Mouse (Mus musculus): ENCODE data around the gene Prickle2. TPM values are rescaled to one million over a fixed set of nuclear protein-coding genes. Genes with fewer than 3 reads are reported as not detected.

The Prickle2 gene
- polyA plus RNA-seq, 1 experiment from 2014 or later, result 8.4 TPM

DNA sequence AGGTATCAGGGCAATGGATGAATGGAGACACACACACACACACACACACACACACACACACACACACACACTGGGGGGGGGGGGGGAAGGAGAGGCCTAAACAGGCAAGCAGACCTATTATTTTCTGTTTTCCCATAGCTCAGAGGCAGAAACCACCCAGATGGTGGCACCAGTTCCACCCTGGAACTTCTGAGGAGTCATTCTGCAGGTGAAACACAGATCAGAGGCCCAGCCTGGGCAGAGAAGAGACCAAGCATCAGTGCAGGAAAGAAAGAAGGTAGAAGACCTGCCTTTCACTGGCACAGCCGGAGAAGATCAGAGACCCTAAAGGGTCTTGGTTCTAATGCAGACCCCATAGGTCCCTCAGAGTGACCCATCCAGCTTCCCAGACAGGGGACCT, 227.3 kb downstream of the Prickle2 start:
- peak overlapping the region; percentile 63; the same call in 1 of the 2 replicates for H3K4me3 ChIP-seq
- H3K27me3 ChIP-seq (ENCODE audit: insufficient read depth, poor library complexity, severe bottlenecking), result no peaks in the 10 kb centered on the region
- H3K4me1 ChIP-seq (replicated peaks), result peaks cover 36% of the 10 kb centered on the region
- H3K36me3 ChIP-seq, result no peaks in the 10 kb centered on the region
- WGBS, result 92% methylated on average over 1 of the region's 1 CpGs
- H3K9me3 ChIP-seq, result no peaks in the 10 kb centered on the region
- no peak overlapping the region for H3K27ac ChIP-seq
- no peak for DNase-seq (ENCODE audit: low spot score)

DNA sequence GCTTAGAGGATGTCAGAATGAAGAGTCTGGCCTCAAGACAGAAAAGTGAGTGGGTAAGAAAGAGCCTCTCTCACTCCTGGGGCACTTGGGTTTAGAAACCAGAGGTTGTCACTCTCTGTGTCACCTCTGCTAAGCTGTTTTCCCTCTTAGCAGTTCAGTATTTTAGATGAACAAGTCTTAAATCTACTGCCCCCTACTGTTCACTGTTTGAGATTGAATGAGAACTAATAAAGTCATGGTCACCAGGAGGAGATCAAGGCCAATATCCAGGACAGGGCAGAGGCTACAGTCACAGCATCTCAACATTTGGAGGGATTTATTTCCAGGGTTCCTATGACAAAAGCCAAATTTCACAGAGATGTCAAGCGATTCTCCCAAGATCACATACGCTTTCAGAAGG, 228.3 kb downstream of the Prickle2 start:
- Histone ChIP-seq H3K36me3 (no peaks in the 10 kb centered on the region), H3K9me3 (no peaks in the 10 kb centered on the region), H3K27ac (no peak overlapping the region), H3K4me3 (no peak overlapping the region), H3K27me3 (ENCODE audit: insufficient read depth, poor library complexity, severe bottlenecking) (no peaks in the 10 kb centered on the region), H3K4me1 (replicated peaks) (peaks cover 37% of the 10 kb centered on the region)
- WGBS, result 83% methylated on average over 2 of the region's 2 CpGs
- DNase-seq (ENCODE audit: low spot score), result no peak

DNA sequence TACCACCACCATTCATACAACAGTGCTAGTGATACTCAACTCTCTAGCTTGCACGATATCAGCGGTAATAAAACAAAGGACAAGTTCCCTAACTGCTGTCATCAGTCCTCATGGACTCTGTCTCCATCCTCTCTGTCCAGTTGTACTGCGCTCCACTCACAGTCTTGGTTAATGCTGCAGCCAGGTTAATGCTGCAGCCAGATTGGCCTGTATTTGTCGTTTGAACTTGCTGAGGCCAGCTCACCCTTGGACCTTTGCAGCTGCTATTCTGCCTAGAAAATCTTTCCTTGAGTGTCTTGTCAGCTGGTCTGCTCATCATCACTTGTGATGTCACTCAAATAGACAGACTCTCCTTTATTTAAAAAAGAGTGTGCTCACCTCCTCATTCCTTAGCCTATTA, 236.5 kb downstream of the Prickle2 start:
- Histone ChIP-seq H3K27ac (no peak overlapping the region), H3K36me3 (no peaks in the 10 kb centered on the region), H3K9me3 (no peaks in the 10 kb centered on the region), H3K4me1 (replicated peaks) (peaks cover 38% of the 10 kb centered on the region), H3K4me3 (no peak overlapping the region), H3K27me3 (ENCODE audit: insufficient read depth, poor library complexity, severe bottlenecking) (no peaks in the 10 kb centered on the region)
- no peak for DNase-seq (ENCODE audit: low spot score)
- 80% methylated on average over 4 of the region's 4 CpGs for WGBS

DNA sequence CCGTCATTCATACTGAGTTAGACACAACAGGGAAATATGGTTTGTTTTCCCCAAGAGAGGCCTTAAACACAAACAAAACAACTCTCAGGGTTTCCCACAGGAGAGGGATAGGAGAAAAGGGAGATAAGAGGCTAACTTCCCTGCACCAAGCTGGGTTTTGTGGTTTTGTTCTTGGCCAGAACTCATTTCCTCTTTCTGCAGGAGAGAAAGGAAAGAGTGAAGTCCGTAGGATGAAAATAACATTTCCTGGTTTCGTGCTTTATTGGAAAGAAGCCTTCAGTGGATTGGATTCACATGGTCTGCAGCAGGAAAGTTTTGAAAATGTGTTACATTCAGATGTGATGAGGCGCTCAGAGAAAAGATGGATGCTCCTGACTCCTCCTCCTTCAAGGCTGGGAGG, 237.1 kb downstream of the Prickle2 start:
- Histone ChIP-seq H3K4me1 (replicated peaks) (peaks cover 43% of the 10 kb centered on the region), H3K4me3 (no peak overlapping the region), H3K27ac (no peak overlapping the region), H3K36me3 (no peaks in the 10 kb centered on the region), H3K9me3 (no peaks in the 10 kb centered on the region), H3K27me3 (ENCODE audit: insufficient read depth, poor library complexity, severe bottlenecking) (no peaks in the 10 kb centered on the region)
- WGBS, result 88% methylated on average over 4 of the region's 4 CpGs
- no peak for DNase-seq (ENCODE audit: low spot score)

DNA sequence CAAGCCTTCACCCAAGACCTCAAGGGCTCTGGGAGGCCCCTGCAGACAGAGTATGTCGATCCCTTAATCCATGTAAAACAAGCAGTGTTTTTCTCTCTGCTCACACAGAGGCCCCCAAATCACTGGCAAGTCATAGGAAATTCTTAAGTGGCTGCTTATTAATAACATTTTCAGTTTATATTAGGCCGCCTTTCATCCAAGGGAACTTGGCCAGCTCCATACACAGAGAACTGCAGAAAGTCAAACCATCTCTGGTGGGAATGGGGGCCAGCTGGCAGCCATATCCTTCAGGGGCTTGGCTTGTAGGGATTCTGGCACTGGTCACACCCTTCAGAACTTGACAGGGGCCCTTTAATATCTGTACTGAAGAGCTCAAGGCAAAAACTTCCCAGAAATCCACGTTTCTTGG, 237.6 kb downstream of the Prickle2 start:
- WGBS, result 81% methylated on average over 3 of the region's 3 CpGs
- no peak overlapping the region for H3K27ac ChIP-seq
- H3K4me1 ChIP-seq (replicated peaks), result peaks cover 46% of the 10 kb centered on the region
- DNase-seq (ENCODE audit: low spot score), result no peak
- H3K27me3 ChIP-seq (ENCODE audit: insufficient read depth, poor library complexity, severe bottlenecking), result no peaks in the 10 kb centered on the region
- H3K36me3 ChIP-seq, result no peaks in the 10 kb centered on the region
- H3K9me3 ChIP-seq, result no peaks in the 10 kb centered on the region
- H3K4me3 ChIP-seq, result no peak overlapping the region

DNA sequence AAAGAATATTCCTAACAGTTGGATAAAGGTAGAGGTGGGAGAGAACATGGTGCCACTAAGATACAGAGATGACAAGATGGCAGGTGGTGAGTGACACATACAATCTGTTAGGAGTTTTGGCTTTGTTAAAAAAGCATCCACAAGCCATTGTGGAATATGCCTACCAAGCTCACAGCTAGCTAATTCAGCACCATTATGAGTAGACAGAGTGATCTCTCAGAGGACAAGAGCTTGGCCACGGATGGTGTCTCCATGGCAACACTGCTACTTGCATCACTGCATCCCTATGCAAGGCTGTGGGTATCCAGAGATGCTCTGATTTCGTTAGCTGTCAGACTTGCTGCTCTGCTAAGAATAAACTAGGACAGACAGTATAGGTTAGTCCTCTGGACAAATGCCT, 238.6 kb downstream of the Prickle2 start:
- no peaks in the 10 kb centered on the region for H3K27me3 ChIP-seq (ENCODE audit: insufficient read depth, poor library complexity, severe bottlenecking)

DNA sequence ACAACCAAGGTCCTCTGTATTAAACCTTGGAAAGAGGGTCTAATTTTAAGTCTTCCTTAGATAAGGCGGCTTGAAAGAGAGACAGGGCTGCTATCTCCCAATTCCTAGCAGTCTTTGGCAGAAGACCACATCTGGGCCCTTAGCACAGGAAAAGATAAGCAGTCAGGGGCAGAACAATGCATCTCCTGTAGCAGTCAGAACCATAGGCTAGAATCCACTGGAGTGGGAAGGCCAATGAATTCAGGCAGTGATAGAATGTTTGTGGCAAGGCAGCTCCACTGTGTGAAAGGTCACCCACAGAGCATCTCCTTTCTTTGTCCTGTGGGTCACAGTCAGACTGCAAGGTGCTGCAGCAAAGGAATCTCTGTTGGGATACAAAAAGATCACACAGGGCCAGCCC, 240.3 kb downstream of the Prickle2 start:
- WGBS, result 62% methylated on average over 1 of the region's 1 CpGs
- no peak for DNase-seq (ENCODE audit: low spot score)
- no peak overlapping the region for H3K4me3 ChIP-seq

More for the DNA sequence above, 238.6 kb downstream of the Prickle2 start:
- no peaks in the 10 kb centered on the region for H3K36me3 ChIP-seq
- H3K4me1 ChIP-seq (replicated peaks), result peaks cover 40% of the 10 kb centered on the region
- 51% methylated on average over 2 of the region's 2 CpGs for WGBS
- no peak overlapping the region for H3K27ac ChIP-seq
- no peaks in the 10 kb centered on the region for H3K9me3 ChIP-seq
- H3K4me3 ChIP-seq, result no peak overlapping the region
- DNase-seq (ENCODE audit: low spot score), result no peak

DNA sequence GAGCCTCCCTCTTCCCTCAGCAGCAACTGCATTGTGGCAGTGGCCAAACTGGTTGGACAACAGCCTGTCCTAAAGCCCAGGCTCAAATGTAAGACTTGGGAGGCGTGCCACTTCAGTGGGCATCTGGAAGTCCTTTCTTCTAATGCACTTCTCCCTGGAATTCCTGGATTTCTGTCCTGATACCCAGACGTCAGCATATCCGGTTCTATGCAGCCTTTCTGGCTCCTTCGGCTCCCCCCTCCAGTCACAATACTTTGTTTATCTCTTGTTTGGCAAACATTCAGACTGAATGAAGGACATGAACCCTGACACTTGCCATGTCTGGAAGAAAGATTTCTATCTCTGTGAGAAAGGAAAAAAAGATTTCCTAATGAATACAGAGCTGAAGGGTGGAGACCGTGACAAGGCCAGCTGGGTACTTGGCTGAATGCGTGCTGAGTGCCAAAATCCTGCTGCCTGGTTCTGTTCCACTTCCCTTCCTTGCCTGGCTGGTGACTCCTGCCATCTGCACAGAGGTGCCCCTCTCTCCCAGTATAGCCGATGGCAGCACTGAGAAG, 241.1 kb downstream of the Prickle2 start:
- H3K27ac ChIP-seq, result no peak overlapping the region
- no peak overlapping the region for H3K4me3 ChIP-seq
- 70% methylated on average over 7 of the region's 7 CpGs for WGBS
- H3K36me3 ChIP-seq, result no peaks in the 10 kb centered on the region
- no peaks in the 10 kb centered on the region for H3K27me3 ChIP-seq (ENCODE audit: insufficient read depth, poor library complexity, severe bottlenecking)
- H3K9me3 ChIP-seq, result no peaks in the 10 kb centered on the region
- peaks cover 45% of the 10 kb centered on the region for H3K4me1 ChIP-seq (replicated peaks)
- DNase-seq (ENCODE audit: low spot score), result no peak

More for the DNA sequence above, 240.3 kb downstream of the Prickle2 start:
- Histone ChIP-seq H3K36me3 (no peaks in the 10 kb centered on the region), H3K27ac (peak overlapping the region; percentile 73), H3K4me1 (replicated peaks) (peaks cover 43% of the 10 kb centered on the region), H3K27me3 (ENCODE audit: insufficient read depth, poor library complexity, severe bottlenecking) (no peaks in the 10 kb centered on the region), H3K9me3 (no peaks in the 10 kb centered on the region)

DNA sequence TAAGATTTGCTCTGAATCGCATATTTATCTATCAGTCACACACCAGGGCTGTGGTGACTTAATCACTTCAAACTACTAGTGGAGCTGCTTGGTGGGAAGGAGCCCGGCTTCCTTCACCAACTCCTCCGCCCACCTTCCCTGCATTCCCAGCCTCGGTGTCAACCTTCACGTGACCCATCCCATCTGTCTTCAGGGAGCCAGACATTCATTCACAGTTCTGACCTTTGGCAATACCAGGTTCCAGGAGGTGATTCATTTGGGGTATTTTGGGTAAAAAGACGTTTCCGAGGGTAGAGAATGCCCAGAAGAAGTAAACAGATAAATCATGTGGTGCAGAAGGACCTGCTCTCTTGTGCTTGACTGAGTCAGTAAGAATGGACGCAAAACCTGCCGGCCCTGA, 242.2 kb downstream of the Prickle2 start:
- 64% methylated on average over 9 of the region's 9 CpGs for WGBS
- no peaks in the 10 kb centered on the region for H3K36me3 ChIP-seq
- H3K4me3 ChIP-seq, result no peak overlapping the region
- no peaks in the 10 kb centered on the region for H3K9me3 ChIP-seq
- DNase-seq (ENCODE audit: low spot score), result no peak
- no peaks in the 10 kb centered on the region for H3K27me3 ChIP-seq (ENCODE audit: insufficient read depth, poor library complexity, severe bottlenecking)
- H3K4me1 ChIP-seq (replicated peaks), result peaks cover 47% of the 10 kb centered on the region
- H3K27ac ChIP-seq, result no peak overlapping the region

DNA sequence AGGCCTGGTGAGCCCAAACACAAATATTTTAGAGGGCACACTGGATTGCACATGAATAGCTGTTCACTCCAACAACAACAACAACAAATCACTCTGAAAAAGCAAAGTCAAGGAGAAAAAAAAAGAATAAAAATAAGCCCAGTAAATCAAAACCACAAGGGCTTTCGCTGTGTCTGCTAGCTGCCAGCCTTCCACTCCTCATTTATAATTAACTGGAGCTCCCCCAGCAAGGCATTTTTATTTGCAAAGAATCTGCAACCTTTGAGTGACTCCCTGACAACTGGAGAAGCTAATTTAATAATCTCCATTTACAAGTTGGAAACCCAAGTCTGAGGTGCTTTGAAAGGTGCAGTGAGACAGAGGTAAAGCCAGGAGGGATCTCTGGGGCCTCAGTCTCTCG, 245.2 kb downstream of the Prickle2 start:
- WGBS, result 82% methylated on average over 2 of the region's 2 CpGs
- no peak overlapping the region for H3K4me3 ChIP-seq
- no peak overlapping the region for H3K27ac ChIP-seq
- H3K27me3 ChIP-seq (ENCODE audit: insufficient read depth, poor library complexity, severe bottlenecking), result no peaks in the 10 kb centered on the region
- H3K36me3 ChIP-seq, result no peaks in the 10 kb centered on the region
- DNase-seq (ENCODE audit: low spot score), result no peak
- peaks cover 33% of the 10 kb centered on the region for H3K4me1 ChIP-seq (replicated peaks)
- H3K9me3 ChIP-seq, result no peaks in the 10 kb centered on the region

DNA sequence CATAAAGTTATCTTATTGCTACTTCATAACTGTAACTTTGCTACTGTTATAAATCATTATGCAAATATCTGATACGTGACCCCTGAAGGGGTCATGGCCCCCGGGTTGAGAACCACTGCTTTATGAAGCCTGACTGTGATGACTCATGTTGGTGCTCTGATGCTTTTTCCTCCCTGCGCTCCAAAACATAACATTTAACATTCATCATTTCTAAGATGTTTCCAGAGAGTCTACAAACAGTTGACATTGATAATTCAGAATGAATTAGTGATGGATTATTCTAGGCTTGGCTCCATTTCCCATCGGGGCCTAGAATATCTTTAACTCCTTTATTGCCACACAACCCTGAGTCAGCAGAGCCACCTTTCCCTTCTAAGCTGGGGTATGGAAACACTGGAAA, 247.9 kb downstream of the Prickle2 start:
- no peaks in the 10 kb centered on the region for H3K9me3 ChIP-seq
- H3K4me3 ChIP-seq, result no peak overlapping the region
- WGBS, result 92% methylated on average over 4 of the region's 4 CpGs
- DNase-seq (ENCODE audit: low spot score), result no peak
- no peaks in the 10 kb centered on the region for H3K36me3 ChIP-seq
- no peak overlapping the region for H3K27ac ChIP-seq
- peaks cover 12% of the 10 kb centered on the region for H3K4me1 ChIP-seq (replicated peaks)
- H3K27me3 ChIP-seq (ENCODE audit: insufficient read depth, poor library complexity, severe bottlenecking), result no peaks in the 10 kb centered on the region

DNA sequence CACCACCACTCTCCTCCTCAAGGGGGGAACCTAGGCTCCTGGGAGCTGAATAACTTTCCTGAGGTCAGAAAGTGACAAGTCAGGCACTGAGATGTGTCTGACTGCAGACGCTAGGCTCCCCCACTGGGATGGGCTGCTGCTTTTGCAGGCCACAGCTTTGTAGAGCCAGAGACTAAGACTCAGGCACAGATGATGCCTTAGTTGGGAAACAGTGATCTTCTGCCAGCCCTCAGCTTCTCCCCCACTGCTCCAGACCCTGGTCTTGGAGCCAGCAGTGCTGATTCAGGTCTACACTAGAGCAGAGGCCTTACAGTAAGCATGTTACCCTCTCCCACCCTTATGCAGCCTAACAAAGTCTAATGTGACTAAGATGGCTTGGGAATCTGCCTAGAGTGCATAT, 254.5 kb downstream of the Prickle2 start:
- DNase-seq (ENCODE audit: low spot score), result no peak
- no peak overlapping the region for H3K4me3 ChIP-seq
- 25% methylated on average over 1 of the region's 1 CpGs for WGBS
- H3K4me1 ChIP-seq (replicated peaks), result peaks cover 4% of the 10 kb centered on the region; the same call in 1 of the 2 replicates
- no peaks in the 10 kb centered on the region for H3K36me3 ChIP-seq
- H3K27ac ChIP-seq, result no peak overlapping the region
- H3K27me3 ChIP-seq (ENCODE audit: insufficient read depth, poor library complexity, severe bottlenecking), result no peaks in the 10 kb centered on the region
- H3K9me3 ChIP-seq, result no peaks in the 10 kb centered on the region

DNA sequence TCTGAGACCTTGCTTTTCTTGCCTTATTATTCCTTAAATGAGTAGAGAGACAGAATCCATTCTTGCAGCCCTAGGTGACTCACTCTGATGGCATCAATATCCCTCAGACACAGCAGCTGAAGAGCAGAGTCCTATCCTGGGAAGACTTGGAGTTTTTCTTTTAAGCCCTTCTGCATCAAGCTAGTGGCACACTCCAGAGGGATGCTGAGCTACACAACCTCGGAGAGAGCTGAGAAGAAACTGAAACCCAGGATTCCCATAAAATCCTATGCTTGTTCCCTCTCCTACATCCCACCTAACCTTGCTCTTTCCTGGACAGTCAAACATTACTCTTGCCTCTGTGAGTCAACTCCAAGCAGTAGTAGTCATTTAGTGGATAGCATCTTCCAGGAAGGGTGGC, 256.0 kb downstream of the Prickle2 start:
- DNase-seq (ENCODE audit: low spot score), result no peak
- no peaks in the 10 kb centered on the region for H3K36me3 ChIP-seq
- no peaks in the 10 kb centered on the region for H3K27me3 ChIP-seq (ENCODE audit: insufficient read depth, poor library complexity, severe bottlenecking)
- WGBS, result 83% methylated on average over 1 of the region's 1 CpGs
- H3K27ac ChIP-seq, result no peak overlapping the region
- no peak overlapping the region for H3K4me3 ChIP-seq
- peaks cover 4% of the 10 kb centered on the region; the same call in 1 of the 2 replicates for H3K4me1 ChIP-seq (replicated peaks)
- H3K9me3 ChIP-seq, result no peaks in the 10 kb centered on the region

DNA sequence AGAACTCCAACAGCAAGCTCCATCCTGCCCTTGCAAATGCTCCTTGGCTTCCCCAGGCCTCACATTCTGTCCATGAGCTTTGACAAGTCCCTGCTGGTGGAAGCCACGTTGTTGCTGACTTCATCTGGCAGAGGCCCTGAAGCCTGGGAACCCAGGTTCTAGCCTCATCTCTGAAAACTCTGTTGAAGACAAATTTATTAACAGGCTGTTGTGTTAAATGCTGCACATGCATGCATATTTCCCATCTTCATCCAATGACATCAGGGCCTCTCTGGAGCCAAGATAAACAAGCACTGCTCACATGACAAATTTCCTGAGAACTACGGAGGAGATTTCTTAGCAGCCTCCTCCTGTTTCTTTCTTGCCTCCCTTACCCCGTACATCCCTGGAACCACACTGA, 259.3 kb downstream of the Prickle2 start:
- H3K9me3 ChIP-seq, result no peaks in the 10 kb centered on the region
- no peak overlapping the region for H3K4me3 ChIP-seq
- 71% methylated on average over 3 of the region's 3 CpGs for WGBS
- no peaks in the 10 kb centered on the region for H3K27me3 ChIP-seq (ENCODE audit: insufficient read depth, poor library complexity, severe bottlenecking)
- H3K27ac ChIP-seq, result no peak overlapping the region
- peaks cover 4% of the 10 kb centered on the region; the same call in 1 of the 2 replicates for H3K4me1 ChIP-seq (replicated peaks)
- H3K36me3 ChIP-seq, result no peaks in the 10 kb centered on the region
- DNase-seq (ENCODE audit: low spot score), result no peak
